Mouse (Mus musculus) R1 (cell line): ENCODE results near the gene Polr2l.

Source experiments
- DNase-seq: peaks from one replicate; pipeline ENCODE4 v3.0.0-alpha.2; 2018; ENCODE audit warnings: low read depth, low spot score

Gene Polr2l

DNA sequence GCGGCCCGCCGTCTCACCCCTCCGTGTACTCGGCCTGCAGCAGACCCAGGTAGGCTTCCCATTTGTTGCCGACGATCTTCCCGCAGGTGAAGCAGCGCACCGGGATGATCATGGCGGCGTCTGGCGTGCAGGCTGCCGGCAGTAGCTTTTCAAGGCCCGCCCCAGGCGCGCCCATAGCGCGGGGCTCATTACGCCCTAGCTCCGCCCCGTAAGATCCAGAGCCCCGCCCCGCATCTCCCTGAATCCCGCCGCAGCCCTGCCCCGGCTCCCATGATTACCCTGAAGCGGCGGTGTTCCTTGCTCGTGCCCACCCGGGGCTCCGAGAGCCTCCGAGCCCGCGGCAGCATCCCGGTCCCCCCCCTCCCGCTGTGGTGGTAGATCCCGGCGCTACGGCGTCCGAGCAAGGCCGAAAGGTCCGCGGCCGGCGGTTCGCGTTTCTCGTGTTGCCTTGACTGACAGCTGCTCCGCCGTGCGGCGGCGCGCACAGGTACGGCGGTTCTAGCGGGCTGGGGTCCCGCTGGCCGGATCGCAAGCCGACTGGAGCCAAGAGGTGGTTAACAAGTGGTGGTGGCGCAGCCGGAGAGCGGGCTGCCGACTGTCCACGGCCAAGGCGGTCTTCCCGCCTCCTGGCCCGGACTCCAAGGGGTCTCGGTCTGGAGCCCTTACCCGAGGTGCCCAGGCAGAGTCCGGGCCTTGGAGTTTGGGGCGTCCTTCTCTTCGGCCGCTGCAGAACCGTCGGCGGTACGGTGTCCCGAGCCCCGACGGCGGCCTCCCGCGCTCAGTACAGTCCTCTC, at the start of gene Polr2l, which contains the start of gene Tspan4:
Gene Polr2l (minus strand): TSS at position 122 of the 794 bp plus-strand sequence.
Gene Tspan4 (plus strand): TSS at position 230 of the 794 bp plus-strand sequence.
- peak; percentile 89 for DNase-seq

DNA sequence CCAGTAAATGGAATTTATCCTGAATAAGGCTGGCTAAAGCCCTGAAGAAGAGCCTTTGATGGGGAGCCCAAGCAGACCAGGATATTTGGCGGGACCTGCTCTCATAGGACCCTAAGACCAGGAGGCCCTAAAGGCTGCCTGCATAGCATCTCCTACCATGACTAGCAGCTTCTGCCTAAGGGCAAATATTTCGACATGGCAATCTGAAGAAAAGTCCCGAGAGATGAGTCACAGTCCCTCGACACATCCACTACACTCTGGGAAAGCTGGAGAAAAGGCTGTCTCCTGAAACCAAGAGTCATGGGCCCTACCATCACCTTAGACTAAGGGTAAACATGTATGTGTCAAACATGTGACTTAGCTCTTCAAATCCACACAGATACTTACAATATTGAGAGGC, 49.3 kb upstream of the Polr2l start:
- no peak for DNase-seq

DNA sequence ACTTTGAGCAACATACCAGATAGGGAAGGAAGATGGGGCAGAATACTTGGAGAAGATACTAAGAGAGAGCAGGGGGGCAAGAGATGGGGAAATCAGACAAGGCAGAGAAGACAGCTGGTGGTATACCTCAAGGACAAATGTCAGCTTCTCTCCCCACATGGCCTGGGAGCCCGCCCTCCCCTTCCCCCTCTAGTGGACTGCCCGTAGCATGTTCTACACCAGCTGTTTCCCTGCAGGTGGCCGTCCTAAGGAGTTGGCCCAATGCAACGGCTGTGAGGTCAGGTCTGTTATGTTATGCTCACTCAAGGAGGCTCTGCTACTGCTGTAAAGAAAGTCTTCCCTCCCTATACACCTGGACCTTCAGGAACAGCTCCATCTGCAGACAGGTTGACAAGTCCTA, 48.1 kb upstream of the Polr2l start:
- no peak for DNase-seq

DNA sequence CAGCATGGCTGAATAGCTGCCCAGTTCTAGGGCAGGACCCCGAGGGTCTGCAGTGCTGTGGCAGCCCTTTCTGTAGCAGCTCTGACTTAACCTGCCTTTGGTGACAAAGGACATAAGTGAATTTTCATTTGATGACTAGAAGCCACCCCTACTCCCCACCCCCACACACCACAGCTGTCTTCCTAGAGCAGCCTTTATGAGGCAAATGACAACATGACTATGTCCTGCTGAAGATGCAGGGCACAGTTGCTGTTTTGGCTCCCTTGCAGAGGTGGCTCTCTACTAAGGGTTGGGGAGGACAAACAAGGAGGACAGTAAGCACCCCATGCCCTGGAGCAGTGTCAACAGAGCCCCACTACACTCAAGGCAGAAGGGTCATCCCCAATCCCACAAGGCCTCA, 44.9 kb upstream of the Polr2l start:
- DNase-seq, result no peak

DNA sequence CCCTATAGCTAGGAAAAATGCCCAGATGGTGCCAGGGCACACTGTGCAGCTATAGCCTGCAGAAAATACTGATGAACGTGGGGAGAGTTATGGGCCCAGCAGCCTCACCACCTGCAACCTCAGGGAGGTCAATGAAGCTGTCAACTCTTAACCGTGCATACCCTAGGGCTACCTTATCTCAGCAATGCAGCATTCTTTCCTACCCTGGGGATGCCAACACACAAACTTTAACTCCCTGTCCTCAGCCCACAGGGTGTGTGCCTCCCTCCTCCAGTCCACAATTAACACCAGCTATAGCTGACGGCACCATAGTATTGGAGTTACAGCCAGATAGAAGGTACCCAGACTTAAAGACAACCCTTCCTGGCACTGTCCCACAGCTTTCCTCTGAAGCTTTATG, 44.0 kb upstream of the Polr2l start:
- DNase-seq, result no peak

DNA sequence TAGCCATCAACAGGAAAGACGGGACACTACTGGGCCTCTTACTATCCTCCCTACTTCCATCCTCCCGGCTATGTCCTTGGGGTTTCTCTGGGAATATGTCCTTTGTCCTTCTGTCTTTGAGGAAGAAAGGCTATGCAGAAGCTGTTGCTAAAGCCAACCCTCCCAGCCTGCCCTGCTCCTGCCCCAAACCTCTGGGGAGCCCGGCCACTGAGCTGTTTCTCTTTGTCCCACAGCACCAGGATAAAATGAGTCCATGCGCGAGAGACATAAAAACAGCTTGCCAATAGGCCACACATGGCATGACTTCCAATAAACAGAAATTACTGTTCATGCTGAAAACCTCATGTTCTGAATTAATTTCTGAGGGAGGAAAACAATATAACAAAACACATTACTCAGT, 43.4 kb upstream of the Polr2l start:
- DNase-seq, result no peak

DNA sequence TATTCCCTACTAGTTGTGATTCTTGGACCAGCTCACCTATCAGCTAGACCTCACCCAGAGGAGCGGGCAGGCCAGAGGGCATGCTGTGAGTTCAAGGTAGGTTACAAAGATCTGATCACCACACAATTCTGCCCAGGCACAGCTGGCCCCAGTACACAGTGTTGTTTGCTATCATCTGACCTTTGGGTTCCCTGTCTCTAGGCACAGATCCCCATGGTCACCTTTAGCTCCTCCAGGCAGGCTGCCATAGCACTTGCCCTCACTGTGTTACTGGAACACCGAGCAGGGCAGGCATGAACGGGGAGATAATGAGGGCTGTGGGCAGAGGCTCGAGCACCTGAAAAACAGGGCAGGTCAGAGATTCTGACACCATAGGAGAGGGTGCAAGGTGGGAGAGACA, 42.7 kb upstream of the Polr2l start:
- DNase-seq, result no peak

DNA sequence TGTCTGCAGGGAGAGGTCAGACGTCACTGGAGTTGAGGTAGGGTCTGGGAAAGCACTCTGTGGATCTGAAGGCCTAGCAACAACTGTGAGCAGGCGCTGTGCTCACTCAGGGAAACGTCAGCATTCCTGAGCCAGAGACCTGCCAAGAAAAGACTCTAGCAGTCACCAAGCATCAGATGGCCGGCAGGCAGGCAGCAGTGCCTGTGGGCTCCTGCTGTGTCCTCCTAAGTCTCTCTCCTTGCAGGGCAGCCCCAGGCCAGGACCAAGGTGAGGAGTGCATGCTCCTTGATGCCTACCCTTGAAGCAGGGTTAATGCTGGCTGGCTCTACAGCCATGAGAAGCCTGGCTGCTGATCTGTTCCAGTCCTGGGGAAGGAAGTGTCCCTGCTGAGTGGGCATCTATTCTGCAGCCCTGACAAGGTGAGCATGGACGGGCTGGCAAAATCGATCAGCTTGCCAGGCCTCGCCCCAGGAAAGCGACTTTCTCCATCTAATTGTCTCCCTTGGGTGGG, 35.8 kb upstream of the Polr2l start:
- DNase-seq, result no peak

DNA sequence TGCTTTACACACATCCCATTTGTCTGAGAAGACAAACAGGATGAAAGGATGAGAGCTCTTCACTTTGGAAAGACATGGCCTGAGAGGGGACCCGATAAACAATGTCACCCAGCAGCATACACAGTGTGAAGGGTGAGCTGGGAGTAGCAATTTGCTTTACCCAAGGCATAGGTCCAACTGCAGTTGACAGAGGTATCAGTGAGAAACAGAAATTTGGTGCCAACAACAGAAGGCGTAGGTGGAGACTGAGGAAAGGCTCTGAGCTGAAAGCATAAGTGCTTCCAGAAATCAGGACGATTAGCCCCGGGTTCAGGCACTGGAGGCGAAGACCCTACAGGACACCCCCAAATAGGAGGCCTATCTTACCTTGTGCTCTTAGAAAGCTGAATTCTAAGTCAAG, 35.3 kb upstream of the Polr2l start:
- no peak for DNase-seq

DNA sequence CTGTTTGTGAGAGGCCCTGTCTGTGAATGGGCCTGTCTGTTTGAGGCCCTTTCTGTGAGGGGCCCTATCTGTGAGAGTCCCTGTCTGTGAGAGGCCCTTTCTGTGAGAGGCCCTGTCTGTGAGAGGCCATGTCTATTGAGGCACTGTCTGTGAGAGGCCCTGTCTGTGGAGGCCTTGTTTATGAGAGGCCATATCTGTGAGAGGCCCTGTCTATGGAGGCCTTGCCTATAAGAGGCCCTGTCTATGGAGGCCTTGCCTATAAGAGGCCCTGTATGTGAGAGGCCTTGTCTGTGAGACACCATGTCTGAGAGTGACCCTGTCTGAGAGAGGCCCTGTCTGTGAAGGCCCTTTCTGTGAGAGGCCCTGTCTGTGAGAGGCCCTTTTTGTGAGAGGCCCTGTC, 33.2 kb upstream of the Polr2l start:
- no peak for DNase-seq

DNA sequence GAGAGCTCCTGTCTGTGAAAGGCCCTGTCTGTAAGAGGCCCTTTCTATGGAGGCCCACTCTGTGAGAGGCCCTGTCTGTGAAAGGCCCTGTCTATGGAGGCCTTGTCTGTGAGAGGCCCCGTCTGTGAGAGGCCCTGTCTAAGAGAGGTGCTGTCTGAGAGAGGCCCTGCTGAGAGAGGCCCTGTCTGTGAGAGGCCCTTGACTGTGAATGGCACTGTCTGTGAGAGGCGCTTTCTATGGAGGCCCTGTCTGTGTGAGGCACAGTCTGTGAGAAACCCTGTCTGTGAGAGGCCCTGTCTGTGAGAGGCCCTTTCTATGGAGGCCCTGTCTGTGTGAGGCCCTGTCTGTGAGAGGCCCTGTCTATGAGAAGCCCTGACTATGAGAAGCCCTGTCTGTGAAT, 31.3 kb upstream of the Polr2l start:
- no peak for DNase-seq

DNA sequence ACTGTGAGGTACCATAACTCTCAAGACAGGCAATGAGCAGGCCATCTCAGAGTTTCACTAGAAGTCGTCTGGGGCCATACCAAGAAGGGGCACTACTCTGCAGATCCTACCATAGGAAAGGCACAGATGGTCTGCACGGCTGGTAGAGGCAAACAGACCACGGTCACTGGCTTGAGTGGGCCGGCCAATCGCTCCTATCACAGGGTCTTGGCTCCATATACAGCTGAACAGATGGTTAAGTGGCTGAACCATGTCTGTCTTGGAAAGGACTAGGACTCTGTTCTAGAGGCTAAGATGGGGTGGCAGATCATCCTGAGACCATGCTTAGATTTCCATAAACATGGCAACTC, 27.6 kb upstream of the Polr2l start:
- no peak for DNase-seq

DNA sequence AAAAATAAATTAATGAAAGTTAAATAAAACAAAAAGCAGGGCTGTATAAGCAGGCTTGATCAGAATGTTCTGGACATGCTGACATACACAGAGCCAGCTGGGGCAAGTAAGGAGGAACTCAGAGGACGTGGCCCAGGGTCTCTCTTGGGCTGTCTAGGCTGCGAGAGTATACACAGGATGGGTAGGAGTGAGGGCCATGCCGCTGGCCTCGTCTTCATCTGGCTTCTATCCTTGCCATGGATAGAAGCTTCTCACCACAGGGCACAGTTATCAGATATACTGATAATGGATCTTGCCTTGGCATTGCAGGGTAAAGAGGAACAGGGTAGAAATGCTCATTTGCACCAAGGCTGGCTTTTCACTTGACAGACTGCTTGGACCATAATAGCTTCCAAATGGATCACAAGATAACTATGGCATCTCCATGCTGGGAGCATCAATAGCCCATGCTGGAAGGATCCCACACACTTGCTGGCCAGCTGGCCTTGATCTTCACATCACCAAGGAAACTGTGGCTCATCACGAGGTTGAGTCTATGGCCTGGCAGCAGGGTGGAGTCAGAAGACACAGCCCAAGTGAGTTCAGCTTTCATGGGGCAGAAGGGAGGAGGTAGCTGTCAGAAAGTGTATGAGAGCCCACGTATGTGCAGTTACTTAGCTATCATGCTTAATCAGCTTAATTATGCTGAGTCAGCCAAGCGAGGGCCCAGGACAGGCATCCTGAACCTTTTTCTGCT, 27.1 kb upstream of the Polr2l start:
- DNase-seq, result no peak

DNA sequence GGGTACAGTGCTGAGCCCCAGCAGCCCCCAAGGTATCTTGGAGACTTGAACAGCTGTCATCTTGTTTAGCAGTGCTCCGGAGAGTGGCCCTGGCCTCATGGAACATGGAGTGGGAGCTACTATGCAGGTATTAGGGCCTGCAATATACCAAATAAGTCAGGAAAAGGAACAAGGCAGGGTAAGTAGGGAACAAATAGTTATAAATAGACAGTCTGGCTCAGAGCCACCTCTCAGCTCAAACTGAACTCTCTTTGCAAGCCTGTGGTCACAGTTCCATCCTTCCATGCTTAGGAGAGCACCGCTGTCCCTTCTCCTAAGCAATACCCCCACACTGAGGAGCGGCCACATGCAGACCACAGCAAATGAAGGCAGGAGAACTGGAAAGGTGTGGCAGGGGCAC, 22.7 kb upstream of the Polr2l start:
- no peak for DNase-seq

DNA sequence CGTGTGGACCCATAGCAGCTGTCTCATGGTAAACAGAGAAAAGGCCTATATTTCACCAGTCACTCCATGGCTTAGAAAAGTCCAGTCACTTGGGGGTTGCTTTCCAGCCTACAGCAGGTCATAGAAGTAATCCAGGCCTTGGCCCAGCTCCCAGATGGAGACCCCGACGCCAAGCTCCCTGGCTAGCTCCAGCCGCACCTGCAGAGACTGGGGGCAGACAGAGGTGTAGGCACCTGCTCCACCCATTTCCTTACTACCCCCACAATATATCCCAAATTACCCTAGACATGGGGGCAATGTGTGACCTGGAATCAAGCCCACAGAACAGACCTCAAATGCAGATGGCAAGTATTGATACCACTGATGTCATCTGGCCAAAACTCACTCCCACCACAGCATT, 21.0 kb upstream of the Polr2l start:
- no peak for DNase-seq

DNA sequence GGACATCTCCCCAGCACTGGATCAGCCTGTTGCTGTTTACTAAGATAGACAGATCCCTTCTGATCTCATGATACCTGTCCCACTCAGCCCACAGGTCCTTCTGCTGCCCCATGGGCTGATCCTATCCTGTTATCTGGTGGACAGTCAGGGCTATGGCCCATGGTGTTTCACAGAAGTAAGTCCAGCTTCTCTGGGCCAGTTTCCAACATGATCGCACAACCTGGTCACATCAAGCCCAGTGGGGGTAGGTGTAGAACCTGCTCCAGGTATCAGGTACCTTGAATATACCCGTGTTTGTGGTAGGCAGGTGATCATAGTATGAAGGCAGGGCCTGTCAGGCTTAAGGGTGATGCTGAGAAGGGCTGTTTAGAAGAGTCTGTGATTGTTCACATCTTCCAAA, 20.4 kb upstream of the Polr2l start:
- no peak for DNase-seq

DNA sequence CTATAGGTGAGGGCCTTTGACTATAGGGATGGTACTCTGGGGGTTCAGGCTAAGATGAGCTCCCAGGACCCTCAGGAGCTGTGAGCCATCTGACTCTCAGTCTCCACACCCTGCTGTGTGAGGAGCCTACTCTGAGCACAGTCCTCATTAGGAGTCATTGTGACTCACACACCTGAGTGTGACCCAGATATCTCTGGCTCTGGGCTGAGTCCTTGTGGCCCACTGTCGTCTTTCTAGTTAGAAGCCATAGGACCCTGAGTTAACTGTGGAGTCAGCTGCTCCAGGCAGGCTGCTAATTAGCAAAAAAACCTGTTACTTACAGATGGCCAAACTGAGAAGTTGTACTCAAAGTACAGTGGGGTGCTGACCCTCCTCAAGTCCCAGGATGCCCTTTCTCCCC, 18.8 kb upstream of the Polr2l start:
- DNase-seq, result no peak

DNA sequence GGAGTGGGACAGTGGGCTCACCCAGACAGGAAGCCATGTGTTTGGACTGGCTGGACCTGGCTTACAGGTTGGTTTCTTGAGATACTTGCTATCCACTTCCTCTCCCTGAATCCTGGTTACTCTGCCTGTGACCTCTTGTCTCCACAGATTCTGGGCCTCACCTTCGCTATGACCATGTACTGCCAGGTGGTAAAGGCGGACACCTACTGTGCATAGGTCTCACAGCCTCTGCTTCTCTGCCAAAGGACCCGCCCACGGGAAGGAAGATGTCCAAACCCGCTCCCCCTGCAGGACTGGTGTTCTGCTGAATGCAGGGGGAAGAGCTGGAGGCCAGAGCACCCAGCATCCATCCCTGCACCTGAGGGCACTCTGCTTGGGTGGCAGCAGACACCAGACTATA, 17.8 kb upstream of the Polr2l start:
- no peak for DNase-seq

DNA sequence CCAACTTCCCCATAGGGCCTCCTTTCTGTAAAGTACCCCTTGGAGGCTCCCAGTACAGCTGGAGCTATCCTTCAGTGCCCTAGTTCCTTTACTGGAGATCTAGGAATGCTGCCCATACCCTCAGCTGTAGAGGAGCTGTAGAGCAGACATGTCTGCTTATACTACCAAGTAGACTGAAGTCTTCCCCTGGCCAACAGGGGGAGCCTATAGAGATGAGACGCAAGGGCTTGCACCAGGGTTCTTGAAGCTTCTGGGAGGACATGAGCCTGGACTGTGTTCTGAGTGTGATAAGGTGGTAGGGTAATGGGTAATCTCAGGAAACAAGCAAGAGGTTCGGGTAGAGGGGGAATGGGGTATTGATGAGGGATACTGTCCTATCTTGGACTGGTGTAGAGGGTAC, 16.2 kb upstream of the Polr2l start:
- peak; percentile 60 for DNase-seq

DNA sequence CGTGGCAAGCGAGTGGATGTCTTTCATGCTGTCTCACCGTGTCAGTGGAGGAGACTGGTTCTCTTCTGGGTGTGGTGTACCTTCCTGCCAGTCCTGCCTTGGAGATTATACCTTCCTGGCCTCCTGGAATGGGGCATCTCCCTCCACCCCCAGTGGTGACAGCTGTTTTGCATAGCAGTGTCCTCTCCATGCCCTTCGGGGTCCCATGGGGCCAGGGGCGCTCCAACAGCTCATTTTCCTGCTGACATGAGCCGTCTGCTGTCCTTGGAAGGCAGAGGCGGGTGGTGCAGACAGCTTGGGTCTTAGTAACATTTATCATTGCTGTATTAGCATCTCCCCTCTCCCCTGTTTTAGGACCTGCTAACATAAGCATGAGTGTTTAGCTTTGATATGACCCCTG, 12.2 kb upstream of the Polr2l start:
- no peak for DNase-seq

DNA sequence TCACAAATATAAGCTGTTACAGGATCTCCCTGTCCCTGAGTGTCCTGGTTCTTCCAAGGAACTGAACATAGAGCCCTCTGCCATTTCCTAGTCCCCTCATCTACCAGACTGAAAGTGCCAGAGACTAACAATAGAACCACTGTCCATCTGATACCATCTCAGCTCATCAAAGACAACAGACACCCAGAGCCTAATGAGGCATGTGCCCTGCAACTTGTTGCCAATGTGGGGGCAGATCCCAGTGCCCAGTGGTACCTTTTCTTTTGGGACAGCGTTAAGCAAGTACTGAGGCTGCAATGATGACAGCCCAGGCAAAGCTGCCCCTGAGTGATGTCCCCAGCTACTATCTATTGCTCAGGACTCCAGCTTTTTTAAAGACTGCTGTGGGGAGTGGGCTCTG, 11.3 kb upstream of the Polr2l start:
- no peak for DNase-seq

DNA sequence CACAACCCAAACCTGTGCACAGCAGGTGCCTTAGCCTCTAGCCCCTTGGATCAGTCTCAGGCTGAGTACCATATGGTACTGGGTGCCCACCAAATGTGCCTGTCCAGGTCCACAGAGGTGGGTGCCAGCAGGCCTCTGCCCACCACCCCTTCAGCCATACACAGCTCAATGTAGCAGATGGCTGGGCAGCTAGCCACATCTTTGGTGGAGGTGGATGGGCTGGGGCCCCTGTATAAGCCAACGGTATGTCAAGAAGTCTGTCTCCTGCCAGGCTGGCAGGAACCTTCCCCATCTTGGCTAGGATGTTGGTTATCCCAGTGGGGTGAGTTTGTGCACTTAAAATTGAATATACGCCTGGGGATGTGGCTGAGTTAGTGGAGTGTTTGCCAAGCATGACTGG, 10.7 kb upstream of the Polr2l start:
- no peak for DNase-seq

DNA sequence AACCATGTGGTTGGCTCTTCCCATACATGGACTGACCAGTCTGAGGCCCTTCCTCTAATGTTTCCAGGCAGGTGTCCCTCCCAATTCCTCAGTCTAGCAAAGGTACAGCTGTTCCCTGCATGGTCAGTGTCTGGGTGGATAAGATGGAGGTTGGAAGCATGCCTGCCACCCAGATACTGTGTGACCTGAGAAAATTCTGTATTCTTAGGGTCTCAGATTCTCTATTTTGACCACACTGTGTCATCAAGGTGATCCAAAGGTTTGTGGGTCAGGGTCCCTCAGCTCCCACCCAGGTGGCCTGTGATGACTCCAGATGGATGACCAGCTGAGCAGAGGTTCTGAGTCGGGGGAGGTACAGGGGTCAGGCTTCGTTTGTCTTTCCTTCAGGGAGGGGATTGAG, 10.3 kb upstream of the Polr2l start:
- no peak for DNase-seq
